Mouse (Mus musculus): ENCODE measurements around the gene Ptprk.

Gene Ptprk

GRCm38 (mm10) chr10:28185326-28185725 is 110.7 kb downstream of the Ptprk start:
- no peak for DNase-seq (ENCODE audit: low read depth)

GRCm38 (mm10) chr10:28186018-28186800 is 111.6 kb downstream of the Ptprk start:
- no peak for DNase-seq (ENCODE audit: low read depth)

- no peak for DNase-seq (ENCODE audit: low read depth)
Measured at GRCm38 (mm10) chr10:28191440-28191839, 116.8 kb downstream of the Ptprk start.

GRCm38 (mm10) chr10:28193630-28194029 is 119.0 kb downstream of the Ptprk start:
- DNase-seq (ENCODE audit: low read depth): no peak

- DNase-seq (ENCODE audit: low read depth): no peak
Measured at GRCm38 (mm10) chr10:28200609-28201008, 126.0 kb downstream of the Ptprk start.

- DNase-seq (ENCODE audit: low read depth): no peak
Measured at GRCm38 (mm10) chr10:28209394-28209793, 134.8 kb downstream of the Ptprk start.

GRCm38 (mm10) chr10:28212083-28212482 is 137.5 kb downstream of the Ptprk start:
- no peak for DNase-seq (ENCODE audit: low read depth)

GRCm38 (mm10) chr10:28215153-28215552 is 140.5 kb downstream of the Ptprk start:
- DNase-seq (ENCODE audit: low read depth): no peak

- DNase-seq (ENCODE audit: low read depth): no peak
Measured at GRCm38 (mm10) chr10:28223602-28224001, 149.0 kb downstream of the Ptprk start.

GRCm38 (mm10) chr10:28224376-28224775 is 149.8 kb downstream of the Ptprk start:
- no peak for DNase-seq (ENCODE audit: low read depth)

- DNase-seq (ENCODE audit: low read depth): no peak
Measured at GRCm38 (mm10) chr10:28225536-28226075, 151.0 kb downstream of the Ptprk start.

GRCm38 (mm10) chr10:28227732-28228131 is 153.1 kb downstream of the Ptprk start:
- DNase-seq (ENCODE audit: low read depth): no peak

GRCm38 (mm10) chr10:28228208-28228607 is 153.6 kb downstream of the Ptprk start:
- no peak for DNase-seq (ENCODE audit: low read depth)

- no peak for DNase-seq (ENCODE audit: low read depth)
Measured at GRCm38 (mm10) chr10:28232273-28233167, 157.9 kb downstream of the Ptprk start.

GRCm38 (mm10) chr10:28249047-28249446 is 174.4 kb downstream of the Ptprk start:
- DNase-seq (ENCODE audit: low read depth): no peak

GRCm38 (mm10) chr10:28251385-28251784 is 176.8 kb downstream of the Ptprk start:
- no peak for DNase-seq (ENCODE audit: low read depth)

- DNase-seq (ENCODE audit: low read depth): no peak
Measured at GRCm38 (mm10) chr10:28260651-28261050, 186.0 kb downstream of the Ptprk start.

GRCm38 (mm10) chr10:28262159-28262558 is 187.5 kb downstream of the Ptprk start:
- no peak for DNase-seq (ENCODE audit: low read depth)

GRCm38 (mm10) chr10:28263546-28263945 is 188.9 kb downstream of the Ptprk start:
- DNase-seq (ENCODE audit: low read depth): no peak

- no peak for DNase-seq (ENCODE audit: low read depth)
Measured at GRCm38 (mm10) chr10:28270273-28270672, 195.7 kb downstream of the Ptprk start.

GRCm38 (mm10) chr10:28271729-28272606 is 197.3 kb downstream of the Ptprk start:
- DNase-seq (ENCODE audit: low read depth): no peak

- DNase-seq (ENCODE audit: low read depth): no peak
Measured at GRCm38 (mm10) chr10:28278757-28279156, 204.1 kb downstream of the Ptprk start.
